18 mouse cellular contexts compared by ENCODE assay signal in genomic region chr15:84665662-84666061, GRCm38 (mm10). TPM values are rescaled to one million over a fixed set of nuclear protein-coding genes. Genes with fewer than 3 reads are reported as not detected.
DNase-seq lines count a peak whose midpoint lies in the region; ATAC-seq lines count a peak whose summit lies in the region.
"Had no signal": no experiment of that assay in that cellular context is flagged by ENCODE, and none has a peak within 500 bp of the region (broad histone marks: within the 10 kb centered on the region; RNA-seq: fewer than 3 reads in every experiment).

No protein-coding gene starts in this region.

- peak overlapping the region; percentile 62; the same call in 1 of the 2 replicates for H3K4me2 ChIP-seq in midbrain, embryonic 15.5 days
- no peak overlapping the region for H3K4me2 ChIP-seq in midbrain, embryonic 14.5 days (ENCODE audit: low read length)
- H3K4me2 ChIP-seq in neural tube, embryonic 15.5 days, result peak overlapping the region; percentile 85
- H3K4me2 ChIP-seq: limb, embryonic 12.5 days had no signal

- no peaks in the 10 kb centered on the region for H3K9me3 ChIP-seq in heart, embryonic 10.5 days
- no peaks in the 10 kb centered on the region for H3K9me3 ChIP-seq in midbrain, embryonic 15.5 days
- H3K9me3 ChIP-seq in midbrain, embryonic 14.5 days (ENCODE audit: control insufficient read depth, low read length), result no peaks in the 10 kb centered on the region
- no peaks in the 10 kb centered on the region for H3K9me3 ChIP-seq in neural tube, embryonic 15.5 days (replicated peaks)
- H3K9me3 ChIP-seq: embryonic facial prominence, embryonic 13.5 days; limb, embryonic 12.5 days had no signal

- intact Hi-C loops in heart, postnatal 25 days (cut with DNase I), result no loop called here

- no peak for DNase-seq in heart, embryonic 10.5 days (ENCODE audit: low spot score)
- DNase-seq in heart, postnatal 25 days (ENCODE audit: low spot score), result no peak
- DNase-seq in midbrain, embryonic 14.5 days, result no peak
- DNase-seq in R1 (ENCODE audit: low read depth, low spot score), result peak; percentile 93
- DNase-seq in urinary bladder, adult 2 months (ENCODE audit: low spot score), result no peak
- no peak for DNase-seq in frontal cortex, postnatal 25 days (ENCODE audit: low spot score in 2 of 2)
- DNase-seq: cerebellum, adult 8-10 months; gastrocnemius, postnatal 36 days; heart, postnatal 14 days; spleen, adult 18-20 months; thymus, postnatal 4 days had no signal

- no peak overlapping the region for H3K9ac ChIP-seq in midbrain, embryonic 15.5 days
- no peak overlapping the region for H3K9ac ChIP-seq in midbrain, embryonic 14.5 days (replicated peaks; ENCODE audit: low read length)
- no peak overlapping the region for H3K9ac ChIP-seq in neural tube, embryonic 15.5 days (replicated peaks)
- H3K9ac ChIP-seq: limb, embryonic 12.5 days; liver, embryonic 14.5 days had no signal

- WGBS in heart, embryonic 10.5 days, result 53% methylated on average over 9 of the region's 9 CpGs
- WGBS in midbrain, embryonic 15.5 days, result 57% methylated on average over 9 of the region's 9 CpGs
- WGBS in midbrain, embryonic 14.5 days, result 59% methylated on average over 9 of the region's 9 CpGs
- 60% methylated on average over 9 of the region's 9 CpGs for WGBS in neural tube, embryonic 15.5 days

- H3K4me1 ChIP-seq in heart, embryonic 10.5 days, result peaks cover 50% of the 10 kb centered on the region
- H3K4me1 ChIP-seq in midbrain, embryonic 15.5 days, result peaks cover 37% of the 10 kb centered on the region
- H3K4me1 ChIP-seq in midbrain, embryonic 14.5 days (ENCODE audit: control insufficient read depth, insufficient read depth, low read length), result peaks cover 26% of the 10 kb centered on the region
- H3K4me1 ChIP-seq in neural tube, embryonic 15.5 days, result peaks cover 54% of the 10 kb centered on the region

- peaks cover 23% of the 10 kb centered on the region for H3K27me3 ChIP-seq in heart, embryonic 10.5 days (ENCODE audit: insufficient read depth, poor library complexity, severe bottlenecking)
- no peaks in the 10 kb centered on the region for H3K27me3 ChIP-seq in midbrain, embryonic 15.5 days (replicated peaks)
- no peaks in the 10 kb centered on the region for H3K27me3 ChIP-seq in midbrain, embryonic 14.5 days (ENCODE audit: control insufficient read depth, insufficient read depth, low read length)
- no peaks in the 10 kb centered on the region for H3K27me3 ChIP-seq in neural tube, embryonic 15.5 days (replicated peaks)

- no peaks in the 10 kb centered on the region for H3K36me3 ChIP-seq in heart, embryonic 10.5 days
- no peaks in the 10 kb centered on the region for H3K36me3 ChIP-seq in midbrain, embryonic 15.5 days (replicated peaks)
- no peaks in the 10 kb centered on the region for H3K36me3 ChIP-seq in midbrain, embryonic 14.5 days (ENCODE audit: control insufficient read depth, insufficient read depth, low read length)
- no peaks in the 10 kb centered on the region for H3K36me3 ChIP-seq in neural tube, embryonic 15.5 days
- H3K36me3 ChIP-seq: embryonic facial prominence, embryonic 13.5 days; limb, embryonic 12.5 days had no signal

- H3K27ac ChIP-seq in heart, embryonic 10.5 days, result 0 out of 2 replicates have a peak overlapping the region, but pooled peaks have one; percentile 7
- no peak overlapping the region for H3K27ac ChIP-seq in midbrain, embryonic 15.5 days
- H3K27ac ChIP-seq in midbrain, embryonic 14.5 days (replicated peaks; ENCODE audit: low read depth, low read length), result no peak overlapping the region
- H3K27ac ChIP-seq in neural tube, embryonic 15.5 days (replicated peaks), result peak overlapping the region; percentile 69
- H3K27ac ChIP-seq: embryonic facial prominence, embryonic 13.5 days; limb, embryonic 12.5 days; liver, embryonic 14.5 days had no signal

- no peak overlapping the region for H3K4me3 ChIP-seq in heart, embryonic 10.5 days
- no peak overlapping the region for H3K4me3 ChIP-seq in midbrain, embryonic 15.5 days
- H3K4me3 ChIP-seq in midbrain, embryonic 14.5 days (replicated peaks; ENCODE audit: low read depth, low read length), result no peak overlapping the region
- 0 out of 2 replicates have a peak overlapping the region, but pooled peaks have one; percentile 63 for H3K4me3 ChIP-seq in neural tube, embryonic 15.5 days (replicated peaks)
- H3K4me3 ChIP-seq: embryonic facial prominence, embryonic 13.5 days; limb, embryonic 12.5 days had no signal

- ATAC-seq in midbrain, embryonic 15.5 days (replicated peaks), result no peak
- no peak for ATAC-seq in midbrain, embryonic 14.5 days (ENCODE audit: low FRiP score, low TSS enrichment)
- ATAC-seq in neural tube, embryonic 15.5 days (ENCODE audit: low FRiP score), result no peak
- ATAC-seq: intestine, embryonic 16.5 days had no signal

RNA-seq across cellular contexts. Expression of gene Prr5, which starts 3.8 kb away (rescaled TPM):
- polyA plus RNA-seq in heart, embryonic 10.5 days (2016; fragmentation: Nextera tagmentation; extraction: Ambion mirVana), result 30.6 and 33.1 TPM in 2 replicates
- total RNA-seq in heart, postnatal 25 days (2021), result 1 to 10 TPM; 3.1 to 3.4 TPM
- polyA plus RNA-seq in midbrain, embryonic 15.5 days (2015; fragmentation: Nextera tagmentation; extraction: Ambion mirVana), result 27.5 and 27.7 TPM in 2 replicates
- 19.5 and 19.9 TPM in 2 replicates for polyA plus RNA-seq in midbrain, embryonic 14.5 days (2014; fragmentation: Nextera tagmentation; extraction: Ambion mirVana)
- polyA plus RNA-seq in neural tube, embryonic 15.5 days (2015; fragmentation: Nextera tagmentation; extraction: Ambion mirVana), result 29.3 and 33.6 TPM in 2 replicates
- 9.1 and 9.4 TPM in 2 replicates for polyA plus RNA-seq in urinary bladder, adult 2 months (2012; rRNA removed)

RNA-seq across cellular contexts. Expression of gene Arhgap8, which starts 54.2 kb away (rescaled TPM):
- polyA plus RNA-seq in heart, embryonic 10.5 days (2016; fragmentation: Nextera tagmentation; extraction: Ambion mirVana), result 4.3 and 6.5 TPM in 2 replicates
- total RNA-seq in heart, postnatal 25 days (2021), result 1 to 10 TPM in 1 of 2 experiments, under 1 TPM in 1; 0.55 to 1.1 TPM
- 0.59 and 0.73 TPM in 2 replicates for polyA plus RNA-seq in midbrain, embryonic 15.5 days (2015; fragmentation: Nextera tagmentation; extraction: Ambion mirVana)
- polyA plus RNA-seq in midbrain, embryonic 14.5 days (2014; fragmentation: Nextera tagmentation; extraction: Ambion mirVana), result 0.46 TPM in 1 of 2 replicates, not detected in the other
- 2.0 and 10.0 TPM in 2 replicates for polyA plus RNA-seq in neural tube, embryonic 15.5 days (2015; fragmentation: Nextera tagmentation; extraction: Ambion mirVana)
- 5.0 and 5.7 TPM in 2 replicates for polyA plus RNA-seq in urinary bladder, adult 2 months (2012; rRNA removed)
- total RNA-seq: megakaryocyte progenitor cell, adult 5-6 weeks had no signal

Comparison
In these comparisons a context has a peak if more than half of its experiments do, and no peak if none do; other contexts are left out.
1. H3K27ac ChIP-seq: peak in heart, embryonic 10.5 days (single experiment) and neural tube, embryonic 15.5 days (single experiment); none in midbrain, embryonic 15.5 days (single experiment) and midbrain, embryonic 14.5 days (single experiment).